Mouse (Mus musculus) lung, embryonic 15.5 days (tissue): ENCODE results near the gene Phactr1. TPM values are rescaled to one million over a fixed set of nuclear protein-coding genes. Genes with fewer than 3 reads are reported as not detected.
A peak's percentile ranks its signal among the peaks of the same experiment; 100 is the strongest.

ENCODE experiments used
- ATAC-seq: fragments of 200-750 bp; cut with Nextera tagmentation; 2 replicates; pipeline ENCODE4 v1.8.0; 2017; ENCODE audit warnings: moderate number of reproducible peaks, borderline replicate concordance; ENCODE audit not compliant: low FRiP score, low TSS enrichment; ENCODE audit errors: extremely low read depth
- H3K27ac ChIP-seq: fragments of 300-500 bp; sonication (generic); 2 replicates; pipeline ENCODE4 v1.5.1; 2015; ENCODE audit warnings: moderate library complexity, mild to moderate bottlenecking, inconsistent platforms
- H3K27me3 ChIP-seq: fragments of 300-500 bp; sonication (generic); 2 replicates; pipeline ENCODE4 v1.6.1; 2015; ENCODE audit warnings: inconsistent platforms
- H3K36me3 ChIP-seq: fragments of 300-500 bp; sonication (generic); 2 replicates; pipeline ENCODE4 v1.6.1; 2015; ENCODE audit warnings: inconsistent platforms
- H3K4me1 ChIP-seq: fragments of 300-500 bp; sonication (generic); 2 replicates; pipeline ENCODE4 v1.6.1; 2015; ENCODE audit warnings: inconsistent platforms
- H3K4me2 ChIP-seq: fragments of 300-500 bp; sonication (generic); 2 replicates; pipeline ENCODE4 v1.6.1; 2015; ENCODE audit warnings: inconsistent platforms, mild to moderate bottlenecking, moderate library complexity
- H3K4me3 ChIP-seq: fragments of 300-500 bp; sonication (generic); 2 replicates; pipeline ENCODE4 v1.5.1; 2015; ENCODE audit warnings: mild to moderate bottlenecking, inconsistent platforms
- H3K9ac ChIP-seq: fragments of 300-500 bp; sonication (generic); 2 replicates; pipeline ENCODE4 v1.6.1; 2015; ENCODE audit warnings: inconsistent platforms
- H3K9me3 ChIP-seq: fragments of 300-500 bp; sonication (generic); 2 replicates; pipeline ENCODE4 v1.6.1; 2016; ENCODE audit warnings: inconsistent platforms
- WGBS: fragments of 180-500 bp; shearing (Covaris S2); methylation state at CpG from one replicate; pipeline ENCODE4 v1.1.7; 2015; 5-methylcytosine and 5-hydroxymethylcytosine counted together
- polyA plus RNA-seq: library from polyadenylated mRNA; unstranded; fragments of >200 nt; fragmentation: Nextera tagmentation; extraction: Ambion mirVana; gene quantifications from 2 replicates; pipeline ENCODE4 v1.2.1, GENCODE M21; 2015

Phactr1 gene
- polyA plus RNA-seq = 6.1 and 6.4 TPM in 2 replicates

DNA sequence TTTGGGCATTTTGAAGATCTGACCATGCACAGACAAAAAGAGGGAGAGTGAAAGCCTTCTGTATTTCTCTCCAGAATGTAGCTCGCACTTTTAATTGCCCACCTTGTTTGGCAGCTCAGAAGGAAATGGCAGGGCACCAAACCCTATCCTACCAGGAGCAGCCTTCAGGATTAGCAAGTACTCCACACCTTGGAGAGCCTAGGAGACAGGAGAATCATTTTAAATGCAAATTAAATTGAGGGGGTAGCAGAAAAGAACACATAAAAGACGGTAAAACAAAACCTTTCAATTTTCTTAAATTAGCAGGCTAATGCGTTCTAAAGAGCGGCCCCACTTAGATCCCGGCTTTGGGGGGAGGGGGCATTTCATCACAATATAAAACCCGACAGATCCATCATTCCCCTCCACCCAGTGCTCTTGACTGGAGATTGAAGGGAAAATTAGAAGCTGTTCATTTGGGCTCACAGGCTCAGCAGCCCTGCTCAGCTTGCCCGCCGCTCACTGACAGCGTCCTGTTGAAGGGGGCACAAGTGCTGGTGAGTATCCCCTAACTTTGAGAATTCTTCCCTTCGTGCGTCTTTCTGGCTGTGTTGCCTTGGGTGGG lies at the start of gene Phactr1:
TSS of gene Phactr1 (plus strand) at position 233 of the 604 bp plus-strand sequence.
- H3K9ac ChIP-seq = no peak within 1 kb of the TSS
- no peak within 1 kb of the TSS for H3K4me2 ChIP-seq
- no peaks in the 10 kb centered on the region for H3K9me3 ChIP-seq
- H3K4me3 ChIP-seq = no peak within 1 kb of the TSS
- no peak for ATAC-seq
- H3K27me3 ChIP-seq = peaks cover 22% of the 10 kb centered on the region
- H3K36me3 ChIP-seq = no peaks in the 10 kb centered on the region
- 31% methylated on average over 11 of the region's 11 CpGs for WGBS
- H3K4me1 ChIP-seq = no peaks in the 10 kb centered on the region
- H3K27ac ChIP-seq = no peak within 1 kb of the TSS

DNA sequence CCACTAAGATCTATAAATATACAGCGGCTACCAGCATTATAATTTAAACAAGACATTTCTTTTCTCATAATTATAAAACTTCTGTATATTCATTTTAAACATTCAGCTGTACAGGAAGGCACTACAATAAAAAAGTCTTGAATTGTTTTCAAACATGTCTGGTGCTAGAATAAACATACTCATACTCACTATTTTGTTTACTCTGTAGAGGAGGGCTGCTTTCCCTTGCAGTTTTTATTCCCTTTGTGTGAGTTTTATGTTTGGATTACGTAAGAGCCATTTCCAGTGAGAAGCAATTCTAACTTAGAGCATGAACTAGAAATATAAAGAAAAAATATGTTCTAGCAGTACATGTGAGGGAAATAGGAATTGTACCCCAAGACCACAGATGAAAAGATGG lies 45.5 kb upstream of the Phactr1 start:
- Histone ChIP-seq H3K36me3 (no peaks in the 10 kb centered on the region), H3K4me3 (no peak overlapping the region), H3K27ac (peak overlapping the region; percentile 15; the same call in 1 of the 2 replicates), H3K9me3 (no peaks in the 10 kb centered on the region), H3K9ac (no peak overlapping the region), H3K4me2 (no peak overlapping the region), H3K4me1 (0 out of 2 replicates have a peak, but pooled peaks cover 8% of the 10 kb centered on the region), H3K27me3 (no peaks in the 10 kb centered on the region)
- WGBS = 33% methylated on average over 2 of the region's 2 CpGs
- peak; percentile 57; the same call in 1 of the 2 replicates for ATAC-seq

DNA sequence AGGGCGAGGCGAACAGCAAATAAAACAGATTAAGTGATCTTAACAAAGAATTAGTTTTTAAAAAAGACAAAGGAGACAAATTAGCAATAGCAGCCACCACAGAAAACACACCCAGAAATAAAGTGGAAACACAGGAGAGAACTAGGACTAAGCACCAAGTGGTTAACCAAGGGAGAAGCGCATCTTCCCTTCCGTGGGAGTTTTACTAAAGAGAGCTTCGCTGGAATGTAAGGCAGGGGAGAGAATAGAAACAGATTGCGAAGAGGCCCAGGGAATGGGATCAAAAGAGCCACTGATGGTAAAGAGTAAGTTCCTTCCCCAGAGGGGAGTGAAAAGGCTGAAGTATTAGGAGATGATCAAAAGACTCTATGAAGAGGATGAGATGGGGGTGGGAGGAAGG lies 30.2 kb upstream of the Phactr1 start:
- H3K4me3 ChIP-seq = no peak overlapping the region
- H3K4me1 ChIP-seq = no peaks in the 10 kb centered on the region; the same call in 1 of the 2 replicates
- no peaks in the 10 kb centered on the region for H3K36me3 ChIP-seq
- no peak overlapping the region for H3K9ac ChIP-seq
- H3K27ac ChIP-seq = no peak overlapping the region
- 0 out of 2 replicates have a peak, but pooled peaks cover 9% of the 10 kb centered on the region for H3K27me3 ChIP-seq
- no peak overlapping the region for H3K4me2 ChIP-seq
- no peaks in the 10 kb centered on the region for H3K9me3 ChIP-seq
- ATAC-seq = no peak
- 65% methylated on average over 6 of the region's 6 CpGs for WGBS

DNA sequence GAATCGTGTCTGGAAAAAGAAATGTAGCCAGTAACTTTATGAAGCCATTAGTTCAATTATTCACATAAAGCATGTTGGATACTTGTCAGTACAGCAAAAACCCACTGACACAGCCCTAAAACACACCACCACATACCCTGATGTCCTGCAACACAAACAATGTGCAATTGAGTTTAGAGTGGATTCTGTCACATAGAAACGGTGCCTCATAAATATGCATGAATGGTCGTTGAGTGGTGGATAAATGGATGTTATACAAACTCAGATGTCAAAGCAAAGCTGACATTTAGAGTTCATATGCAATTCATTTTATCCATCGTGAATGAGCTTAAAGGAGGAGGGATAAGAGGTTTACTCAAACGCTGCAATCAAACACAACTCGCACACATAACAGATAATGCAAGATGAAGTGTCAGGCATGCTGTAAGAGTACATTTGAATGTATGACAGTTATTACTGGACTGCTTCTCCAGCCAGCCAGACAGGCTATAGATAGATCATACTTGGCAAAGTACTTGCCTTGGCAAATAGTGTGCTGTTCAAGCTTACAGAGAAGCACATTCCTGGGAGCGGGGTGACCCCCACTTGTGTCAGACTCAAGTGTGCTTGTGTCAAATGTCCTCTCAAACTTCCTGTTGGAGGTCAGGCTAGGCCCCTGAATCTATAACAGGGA lies 23.6 kb upstream of the Phactr1 start:
- H3K4me2 ChIP-seq = no peak overlapping the region
- 19% methylated on average over 7 of the region's 7 CpGs for WGBS
- H3K9me3 ChIP-seq = no peaks in the 10 kb centered on the region
- H3K36me3 ChIP-seq = no peaks in the 10 kb centered on the region
- H3K27me3 ChIP-seq = 0 out of 2 replicates have a peak, but pooled peaks cover 5% of the 10 kb centered on the region
- H3K4me3 ChIP-seq = no peak overlapping the region
- peak overlapping the region; percentile 76 for H3K27ac ChIP-seq
- peak; percentile 97 for ATAC-seq
- H3K9ac ChIP-seq = no peak overlapping the region
- H3K4me1 ChIP-seq = peaks cover 32% of the 10 kb centered on the region

DNA sequence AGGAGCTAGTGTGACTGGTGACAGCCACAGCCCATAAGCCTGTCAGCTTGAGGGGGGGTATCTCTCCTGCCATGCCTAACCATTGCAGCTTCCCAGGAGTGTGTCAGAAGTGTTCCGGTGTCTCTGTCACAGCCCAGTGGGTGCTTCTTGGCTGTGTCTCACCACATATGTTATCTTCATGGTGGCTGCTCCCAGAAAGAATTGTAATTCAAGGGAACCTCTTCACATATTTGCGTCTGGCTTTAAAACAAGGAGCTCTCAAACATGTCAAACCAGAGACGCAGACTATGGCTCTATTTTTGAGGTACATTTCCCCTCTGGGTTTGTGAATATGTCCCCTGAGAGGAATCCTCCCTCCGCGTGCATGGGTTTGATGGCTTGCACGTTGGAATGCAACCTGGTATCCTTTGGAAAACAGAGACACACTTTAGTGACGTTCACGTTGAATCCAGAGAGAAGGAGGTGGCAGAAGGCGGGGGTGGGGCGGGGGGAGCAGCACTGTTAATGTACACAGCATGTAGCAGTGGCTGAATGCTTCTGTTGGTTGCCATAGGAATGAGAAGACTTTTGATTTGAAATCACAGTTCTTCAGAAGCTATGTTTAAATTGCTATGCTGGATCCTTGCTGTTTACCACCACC lies 8.7 kb upstream of the Phactr1 start:
- H3K4me2 ChIP-seq = peak overlapping the region; percentile 26; the same call in 1 of the 2 replicates
- H3K9me3 ChIP-seq = no peaks in the 10 kb centered on the region
- no peak for ATAC-seq
- no peak overlapping the region for H3K9ac ChIP-seq
- no peak overlapping the region for H3K27ac ChIP-seq
- peaks cover 4% of the 10 kb centered on the region; the same call in 1 of the 2 replicates for H3K4me1 ChIP-seq
- H3K4me3 ChIP-seq = no peak overlapping the region
- 41% methylated on average over 10 of the region's 10 CpGs for WGBS
- H3K27me3 ChIP-seq = no peaks in the 10 kb centered on the region
- no peaks in the 10 kb centered on the region for H3K36me3 ChIP-seq

DNA sequence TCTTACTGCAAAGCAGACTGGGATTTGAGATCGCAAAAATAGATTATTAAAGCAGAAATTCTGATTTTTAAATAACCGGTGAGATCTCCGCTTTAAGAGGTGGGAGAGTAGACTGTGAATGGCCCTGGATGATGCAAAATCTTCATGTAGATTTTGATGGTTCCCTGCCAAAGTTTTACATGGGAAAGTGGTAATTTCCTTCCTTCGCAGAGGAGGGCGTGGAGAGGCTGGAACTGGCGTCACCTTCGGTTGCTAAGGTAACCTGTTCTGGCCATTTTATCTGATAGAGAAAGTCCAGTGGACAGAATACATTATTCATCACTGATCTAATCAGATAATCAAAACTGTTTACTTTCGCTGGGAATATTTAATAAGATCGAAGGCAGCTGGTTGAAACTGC lies 876 bp downstream of the Phactr1 start:
- H3K4me3 ChIP-seq = no peak overlapping the region
- ATAC-seq = no peak
- 65% methylated on average over 9 of the region's 9 CpGs for WGBS
- no peak overlapping the region for H3K27ac ChIP-seq
- H3K4me1 ChIP-seq = no peaks in the 10 kb centered on the region
- H3K4me2 ChIP-seq = no peak overlapping the region
- H3K9ac ChIP-seq = no peak overlapping the region
- peaks cover 22% of the 10 kb centered on the region for H3K27me3 ChIP-seq
- H3K36me3 ChIP-seq = no peaks in the 10 kb centered on the region
- H3K9me3 ChIP-seq = no peaks in the 10 kb centered on the region

DNA sequence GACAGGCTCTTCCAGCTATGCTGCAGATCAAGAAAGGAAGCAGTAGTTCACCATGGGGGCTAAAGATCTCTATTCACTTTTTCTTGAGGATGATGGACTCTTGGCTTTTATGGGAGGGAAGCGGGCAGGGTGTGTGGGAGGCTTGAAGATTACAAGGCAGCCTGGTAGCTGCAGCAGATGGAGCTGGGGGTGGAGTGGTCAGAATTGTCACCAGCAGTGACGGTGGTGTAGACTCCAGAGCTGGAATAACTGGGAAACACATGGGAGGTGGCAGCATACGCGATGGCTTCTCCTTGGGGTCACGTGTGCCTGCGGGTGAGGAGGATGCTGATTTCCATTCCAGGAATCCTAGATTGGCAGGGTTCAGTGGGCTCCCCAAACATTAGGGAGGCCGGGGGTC lies 3.8 kb downstream of the Phactr1 start:
- H3K4me2 ChIP-seq = no peak overlapping the region
- H3K27ac ChIP-seq = no peak overlapping the region
- WGBS = 78% methylated on average over 7 of the region's 7 CpGs
- H3K9me3 ChIP-seq = no peaks in the 10 kb centered on the region
- H3K4me3 ChIP-seq = no peak overlapping the region
- H3K27me3 ChIP-seq = peaks cover 18% of the 10 kb centered on the region
- H3K4me1 ChIP-seq = no peaks in the 10 kb centered on the region
- no peak overlapping the region for H3K9ac ChIP-seq
- ATAC-seq = no peak
- no peaks in the 10 kb centered on the region for H3K36me3 ChIP-seq

DNA sequence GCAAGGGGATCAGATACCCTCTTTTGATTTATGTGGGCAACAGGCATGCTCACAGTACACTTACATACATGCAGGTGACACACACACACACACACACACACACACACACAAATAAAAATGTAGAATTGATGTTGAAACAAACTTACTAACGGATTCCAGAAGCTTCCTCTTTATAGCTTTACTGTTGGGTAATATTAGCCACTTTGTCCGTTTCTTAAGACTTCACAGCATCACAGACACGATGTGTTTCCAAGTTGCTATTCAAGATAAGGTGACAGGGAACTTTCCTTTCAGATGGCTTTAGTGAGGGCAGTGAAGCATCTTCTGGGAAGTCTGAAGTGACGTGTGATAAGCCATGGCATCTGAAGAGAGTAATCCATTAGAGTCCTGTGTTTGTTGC lies 11.8 kb downstream of the Phactr1 start:
- H3K4me3 ChIP-seq = no peak overlapping the region
- H3K9ac ChIP-seq = no peak overlapping the region
- no peak overlapping the region for H3K4me2 ChIP-seq
- ATAC-seq = no peak
- H3K27ac ChIP-seq = no peak overlapping the region
- no peaks in the 10 kb centered on the region for H3K27me3 ChIP-seq
- no peaks in the 10 kb centered on the region for H3K36me3 ChIP-seq
- no peaks in the 10 kb centered on the region for H3K4me1 ChIP-seq
- no peaks in the 10 kb centered on the region for H3K9me3 ChIP-seq
- WGBS = 56% methylated on average over 4 of the region's 4 CpGs

DNA sequence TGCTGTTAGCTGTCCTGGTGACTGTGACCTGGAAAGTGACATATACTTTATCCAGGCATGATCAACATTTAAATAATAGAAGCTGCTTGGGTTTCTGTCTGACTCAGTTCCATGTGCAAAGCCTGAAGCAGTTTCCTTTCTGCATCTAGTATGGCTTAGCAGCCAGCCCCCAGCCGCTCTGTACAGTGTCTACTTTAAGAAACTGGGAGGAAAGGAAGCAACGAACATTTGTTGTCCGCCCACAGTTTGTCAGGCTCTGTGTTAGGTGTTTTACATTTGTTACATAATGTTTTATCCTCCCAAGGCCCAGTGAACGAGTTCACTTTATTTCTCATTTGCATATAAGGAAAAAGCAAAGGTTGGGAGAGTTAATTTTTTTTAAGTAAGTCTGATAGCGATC lies 16.2 kb downstream of the Phactr1 start:
- Histone ChIP-seq H3K4me3 (no peak overlapping the region), H3K27ac (no peak overlapping the region), H3K4me2 (no peak overlapping the region), H3K9ac (no peak overlapping the region), H3K27me3 (no peaks in the 10 kb centered on the region), H3K9me3 (no peaks in the 10 kb centered on the region), H3K4me1 (no peaks in the 10 kb centered on the region), H3K36me3 (no peaks in the 10 kb centered on the region)
- no peak for ATAC-seq
- WGBS = 65% methylated on average over 5 of the region's 5 CpGs

DNA sequence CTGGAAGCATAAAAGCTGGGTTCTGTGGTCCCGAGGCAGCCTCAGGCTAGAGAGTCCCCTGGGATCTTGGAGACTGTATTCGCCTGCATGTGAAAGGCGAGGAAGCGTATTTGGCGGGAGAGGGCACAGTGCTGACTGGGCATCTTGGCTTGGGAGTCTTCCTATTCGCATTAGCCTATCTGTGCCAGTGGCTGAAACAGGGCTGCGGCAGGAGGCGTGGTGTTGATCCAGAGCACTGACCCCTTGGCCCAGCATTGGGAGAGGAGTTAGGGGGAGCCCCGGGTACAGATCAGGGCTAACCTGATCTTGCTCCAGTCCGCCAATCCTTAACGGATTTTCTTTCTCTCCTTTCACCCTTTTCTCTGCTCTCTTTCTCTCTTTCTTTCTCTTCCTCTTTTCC lies 28.7 kb downstream of the Phactr1 start:
- Histone ChIP-seq H3K4me1 (0 out of 2 replicates have a peak, but pooled peaks cover 4% of the 10 kb centered on the region), H3K4me2 (peak overlapping the region; percentile 48; the same call in 1 of the 2 replicates), H3K36me3 (no peaks in the 10 kb centered on the region), H3K4me3 (no peak overlapping the region; the same call in 1 of the 2 replicates), H3K9ac (no peak overlapping the region), H3K9me3 (no peaks in the 10 kb centered on the region), H3K27ac (no peak overlapping the region), H3K27me3 (peaks cover 33% of the 10 kb centered on the region)
- WGBS = 14% methylated on average over 11 of the region's 11 CpGs
- no peak for ATAC-seq

DNA sequence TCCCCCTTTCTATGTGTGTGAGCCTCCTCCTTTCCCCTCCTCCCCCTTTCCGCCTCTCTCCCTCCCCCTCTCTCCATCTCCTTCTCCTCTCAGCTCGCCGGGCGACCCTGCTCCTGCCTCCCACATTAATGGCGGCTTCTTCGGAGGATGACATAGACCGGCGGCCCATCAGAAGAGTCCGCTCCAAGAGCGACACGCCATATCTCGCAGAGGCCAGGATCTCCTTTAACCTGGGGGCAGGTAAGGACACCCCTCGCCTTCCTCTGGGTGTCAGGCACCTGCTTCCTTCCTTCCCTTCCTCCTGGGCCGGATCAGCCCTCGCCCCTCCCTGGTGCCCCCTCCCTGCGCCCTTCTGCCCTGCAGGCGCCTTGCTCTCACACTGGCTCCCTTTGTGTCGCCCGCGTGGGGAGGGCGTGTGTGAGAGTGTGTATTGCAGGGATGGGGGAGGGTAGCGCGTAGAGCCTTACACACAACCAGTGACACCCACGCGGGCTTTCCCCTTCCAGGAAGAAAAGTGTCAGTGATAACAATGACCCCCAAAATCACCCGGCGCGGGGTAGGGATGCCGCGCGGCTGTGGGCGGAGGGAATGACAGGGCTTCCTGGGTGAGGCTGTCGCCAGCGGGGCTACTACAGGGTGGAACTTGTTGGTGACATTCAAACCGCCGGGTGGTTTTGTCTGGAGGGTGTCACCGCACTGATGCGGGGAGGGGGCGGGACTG lies 29.3 kb downstream of the Phactr1 start:
- Histone ChIP-seq H3K9ac (no peak overlapping the region), H3K4me3 (peak overlapping the region; percentile 18), H3K9me3 (no peaks in the 10 kb centered on the region), H3K27ac (no peak overlapping the region), H3K4me1 (0 out of 2 replicates have a peak, but pooled peaks cover 4% of the 10 kb centered on the region), H3K4me2 (peak overlapping the region; percentile 48), H3K27me3 (peaks cover 33% of the 10 kb centered on the region), H3K36me3 (no peaks in the 10 kb centered on the region)
- no peak for ATAC-seq
- under 1% methylated on average over 39 of the region's 39 CpGs for WGBS
